Comparison of ENCODE assay signal across 16 mouse cellular contexts in genomic region chr1:91448688-91449087, GRCm38 (mm10). TPM values are rescaled to one million over a fixed set of nuclear protein-coding genes. Genes with fewer than 3 reads are reported as not detected.
DNase-seq lines count a peak whose midpoint lies in the region; ATAC-seq and TF ChIP-seq lines count a peak whose summit lies in the region.
"Had no signal": no experiment of that assay in that cellular context is flagged by ENCODE, and none has a peak within 500 bp of the region (broad histone marks: within the 10 kb centered on the region; RNA-seq: fewer than 3 reads in every experiment).

No protein-coding gene starts in this region.

- no peak overlapping the region for H3K4me3 ChIP-seq in kidney, embryonic 15.5 days (replicated peaks)
- H3K4me3 ChIP-seq in heart, embryonic 15.5 days: no peak overlapping the region
- no peak overlapping the region for H3K4me3 ChIP-seq in lung, embryonic 14.5 days (ENCODE audit: low read depth, low read length)
- no peak overlapping the region for H3K4me3 ChIP-seq in stomach, postnatal 0 days (ENCODE audit: low read depth, low read length)
- H3K4me3 ChIP-seq: limb, embryonic 12.5 days had no signal

- no peak for TF ChIP-seq CTCF in lung, embryonic 14.5 days (IDR thresholded peaks at IDR 0.05; ENCODE audit: low read depth)
- no peak for TF ChIP-seq CTCF in stomach, postnatal 0 days (IDR thresholded peaks at IDR 0.05; ENCODE audit: low read depth)

- no peak for TF ChIP-seq EP300 in stomach, postnatal 0 days (optimal IDR thresholded peaks at IDR 0.05)

- peaks cover 46% of the 10 kb centered on the region for H3K4me1 ChIP-seq in kidney, embryonic 15.5 days
- H3K4me1 ChIP-seq in heart, embryonic 15.5 days (replicated peaks): peaks cover 63% of the 10 kb centered on the region
- H3K4me1 ChIP-seq in lung, embryonic 14.5 days (ENCODE audit: insufficient read depth): peaks cover 5% of the 10 kb centered on the region
- H3K4me1 ChIP-seq in stomach, postnatal 0 days (replicated peaks; ENCODE audit: control insufficient read depth, insufficient read depth): peaks cover 4% of the 10 kb centered on the region; the same call in 1 of the 2 replicates

- peak; percentile 12 for DNase-seq in kidney, postnatal 10 days
- peak; percentile 51 for DNase-seq in lung, embryonic 14.5 days
- peak; percentile 49 for DNase-seq in stomach, postnatal 0 days (ENCODE audit: low spot score)
- no peak for DNase-seq in retina, embryonic 14.5 days (ENCODE audit: low spot score)
- DNase-seq: cerebellum, adult 2 months; embryo, embryonic 11 days; forebrain, postnatal 0 days; kidney, postnatal 14 days; right cerebral cortex, postnatal 14 days; thymus, postnatal 14 days had no signal

- H3K27ac ChIP-seq in kidney, embryonic 15.5 days: no peak overlapping the region
- H3K27ac ChIP-seq in heart, embryonic 15.5 days: peak overlapping the region; percentile 84
- H3K27ac ChIP-seq in lung, embryonic 14.5 days (ENCODE audit: low read depth): peak overlapping the region; percentile 55
- H3K27ac ChIP-seq in stomach, postnatal 0 days (replicated peaks): 0 out of 2 replicates have a peak overlapping the region, but pooled peaks have one; percentile 18
- H3K27ac ChIP-seq: limb, embryonic 12.5 days; macrophage had no signal

- peaks cover 4% of the 10 kb centered on the region; the same call in 1 of the 2 replicates for H3K9me3 ChIP-seq in kidney, embryonic 15.5 days (replicated peaks)
- H3K9me3 ChIP-seq in heart, embryonic 15.5 days (replicated peaks): 0 out of 2 replicates have a peak, but pooled peaks cover 4% of the 10 kb centered on the region
- H3K9me3 ChIP-seq in lung, embryonic 14.5 days (ENCODE audit: low read depth, low read length): no peaks in the 10 kb centered on the region
- no peaks in the 10 kb centered on the region for H3K9me3 ChIP-seq in stomach, postnatal 0 days (ENCODE audit: control insufficient read depth, low read length)

- H3K4me2 ChIP-seq in kidney, embryonic 15.5 days: no peak overlapping the region
- H3K4me2 ChIP-seq in heart, embryonic 15.5 days: peak overlapping the region; percentile 19
- H3K4me2 ChIP-seq in lung, embryonic 14.5 days: no peak overlapping the region
- no peak overlapping the region for H3K4me2 ChIP-seq in stomach, postnatal 0 days (replicated peaks; ENCODE audit: low read depth)
- H3K4me2 ChIP-seq: limb, embryonic 12.5 days had no signal

- H3K9ac ChIP-seq in kidney, embryonic 15.5 days: no peak overlapping the region
- peak overlapping the region; percentile 25; the same call in 1 of the 2 replicates for H3K9ac ChIP-seq in heart, embryonic 15.5 days
- H3K9ac ChIP-seq in lung, embryonic 14.5 days: no peak overlapping the region
- H3K9ac ChIP-seq in stomach, postnatal 0 days (ENCODE audit: low read length): no peak overlapping the region
- H3K9ac ChIP-seq: forebrain, postnatal 0 days; limb, embryonic 12.5 days had no signal

- peaks cover 28% of the 10 kb centered on the region for H3K36me3 ChIP-seq in kidney, embryonic 15.5 days
- peaks cover 15% of the 10 kb centered on the region for H3K36me3 ChIP-seq in heart, embryonic 15.5 days
- peaks cover 34% of the 10 kb centered on the region for H3K36me3 ChIP-seq in lung, embryonic 14.5 days (ENCODE audit: insufficient read depth)
- peaks cover 12% of the 10 kb centered on the region for H3K36me3 ChIP-seq in stomach, postnatal 0 days (ENCODE audit: control insufficient read depth, insufficient read depth, low read length)

- WGBS in kidney, embryonic 15.5 days: 84% methylated on average over 10 of the region's 10 CpGs
- 26% methylated on average over 10 of the region's 10 CpGs for WGBS in heart, embryonic 15.5 days
- 54% methylated on average over 10 of the region's 10 CpGs for WGBS in lung, embryonic 14.5 days
- 75% methylated on average over 10 of the region's 10 CpGs for WGBS in stomach, postnatal 0 days

- H3K27me3 ChIP-seq in kidney, embryonic 15.5 days: no peaks in the 10 kb centered on the region
- no peaks in the 10 kb centered on the region for H3K27me3 ChIP-seq in heart, embryonic 15.5 days
- no peaks in the 10 kb centered on the region for H3K27me3 ChIP-seq in lung, embryonic 14.5 days (ENCODE audit: insufficient read depth, low read length)
- H3K27me3 ChIP-seq in stomach, postnatal 0 days (ENCODE audit: control insufficient read depth, insufficient read depth, low read length): no peaks in the 10 kb centered on the region
- H3K27me3 ChIP-seq: limb, embryonic 12.5 days had no signal

- no peak for ATAC-seq in kidney, embryonic 15.5 days (replicated peaks; ENCODE audit: low FRiP score)
- ATAC-seq in heart, embryonic 15.5 days (replicated peaks; ENCODE audit: insufficient number of reproducible peaks, insufficient read depth, low FRiP score, low read depth): peak; percentile 81
- peak; percentile 69 for ATAC-seq in lung, embryonic 14.5 days (ENCODE audit: insufficient read depth)
- ATAC-seq in stomach, postnatal 0 days (ENCODE audit: low FRiP score, low TSS enrichment): peak; percentile 42; the same call in 1 of the 2 replicates
- ATAC-seq in activated CD4-positive, CD25-positive, alpha-beta regulatory T cell, adult 4 months: no peak
- ATAC-seq: forebrain, postnatal 0 days; hindbrain, embryonic 16.5 days had no signal

RNA-seq across cellular contexts. Expression of gene Per2, which starts 10.4 kb away (rescaled TPM):
- polyA plus RNA-seq in kidney, embryonic 15.5 days (2015; fragmentation: Nextera tagmentation; extraction: Ambion mirVana): 2.9 and 3.6 TPM in 2 replicates
- 4.5 and 5.0 TPM in 2 replicates for polyA plus RNA-seq in heart, embryonic 15.5 days (2015; fragmentation: Nextera tagmentation; extraction: Ambion mirVana)
- 6.6 and 8.3 TPM in 2 replicates for polyA plus RNA-seq in lung, embryonic 14.5 days (2014; fragmentation: Nextera tagmentation; extraction: Ambion mirVana)
- polyA plus RNA-seq in stomach, postnatal 0 days (2015; fragmentation: Nextera tagmentation; extraction: Ambion mirVana): 2.4 and 2.8 TPM in 2 replicates
- under 1 TPM; 0.52 to 0.89 TPM for polyA plus RNA-seq in activated CD4-positive, CD25-positive, alpha-beta regulatory T cell, adult 4 months (2017; shearing (Covaris generic))

RNA-seq across cellular contexts. Expression of gene Hes6, which starts 34.9 kb away (rescaled TPM):
- polyA plus RNA-seq in kidney, embryonic 15.5 days (2015; fragmentation: Nextera tagmentation; extraction: Ambion mirVana): 67.4 and 70.0 TPM in 2 replicates
- 72.4 and 128 TPM in 2 replicates for polyA plus RNA-seq in heart, embryonic 15.5 days (2015; fragmentation: Nextera tagmentation; extraction: Ambion mirVana)
- 53.7 and 56.4 TPM in 2 replicates for polyA plus RNA-seq in lung, embryonic 14.5 days (2014; fragmentation: Nextera tagmentation; extraction: Ambion mirVana)
- polyA plus RNA-seq in stomach, postnatal 0 days (2015; fragmentation: Nextera tagmentation; extraction: Ambion mirVana): 40.7 and 43.1 TPM in 2 replicates
- polyA plus RNA-seq in activated CD4-positive, CD25-positive, alpha-beta regulatory T cell, adult 4 months (2017; shearing (Covaris generic)): 10 to 100 TPM; 14.6 to 17.3 TPM

RNA-seq across cellular contexts. Expression of gene Traf3ip1, which starts 45.8 kb away (rescaled TPM):
- 10.1 and 11.8 TPM in 2 replicates for polyA plus RNA-seq in kidney, embryonic 15.5 days (2015; fragmentation: Nextera tagmentation; extraction: Ambion mirVana)
- polyA plus RNA-seq in heart, embryonic 15.5 days (2015; fragmentation: Nextera tagmentation; extraction: Ambion mirVana): 3.9 and 6.1 TPM in 2 replicates
- polyA plus RNA-seq in lung, embryonic 14.5 days (2014; fragmentation: Nextera tagmentation; extraction: Ambion mirVana): 6.9 and 8.0 TPM in 2 replicates
- polyA plus RNA-seq in stomach, postnatal 0 days (2015; fragmentation: Nextera tagmentation; extraction: Ambion mirVana): 3.0 and 3.1 TPM in 2 replicates
- 1 to 10 TPM; 3.0 to 3.1 TPM for polyA plus RNA-seq in activated CD4-positive, CD25-positive, alpha-beta regulatory T cell, adult 4 months (2017; shearing (Covaris generic))

RNA-seq across cellular contexts. Expression of gene Ilkap, which starts 50.1 kb away (rescaled TPM):
- polyA plus RNA-seq in kidney, embryonic 15.5 days (2015; fragmentation: Nextera tagmentation; extraction: Ambion mirVana): 132 and 141 TPM in 2 replicates
- 96.7 and 110 TPM in 2 replicates for polyA plus RNA-seq in heart, embryonic 15.5 days (2015; fragmentation: Nextera tagmentation; extraction: Ambion mirVana)
- polyA plus RNA-seq in lung, embryonic 14.5 days (2014; fragmentation: Nextera tagmentation; extraction: Ambion mirVana): 140 and 144 TPM in 2 replicates
- polyA plus RNA-seq in stomach, postnatal 0 days (2015; fragmentation: Nextera tagmentation; extraction: Ambion mirVana): 58.1 and 60.1 TPM in 2 replicates
- polyA plus RNA-seq in activated CD4-positive, CD25-positive, alpha-beta regulatory T cell, adult 4 months (2017; shearing (Covaris generic)): 10 to 100 TPM; 37.7 to 41.9 TPM

Comparison
In these comparisons a context has a peak if more than half of its experiments do, and no peak if none do; other contexts are left out.
1. ATAC-seq: peak in heart, embryonic 15.5 days (single experiment), lung, embryonic 14.5 days (single experiment) and stomach, postnatal 0 days (single experiment); none in kidney, embryonic 15.5 days (single experiment) and activated CD4-positive, CD25-positive, alpha-beta regulatory T cell, adult 4 months (single experiment).